In the genomic region with DNA sequence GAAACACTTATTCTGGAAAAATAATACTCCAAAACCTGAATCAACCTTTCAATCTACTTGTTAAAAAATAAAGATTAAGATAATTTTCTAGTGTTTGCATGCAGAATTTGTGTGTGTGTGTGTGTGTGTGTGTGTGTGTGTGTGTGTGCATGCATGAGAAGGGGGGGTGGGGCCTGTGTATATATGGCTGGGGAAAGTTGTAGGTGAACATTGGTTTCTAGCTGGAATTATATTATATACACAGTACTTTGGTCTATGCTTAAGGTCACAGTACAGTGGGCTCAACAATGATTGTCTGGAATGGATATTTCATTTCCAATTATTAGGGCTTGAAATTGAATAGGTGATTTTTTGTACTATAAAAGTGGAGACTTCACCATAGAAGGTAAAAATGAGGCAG, we compare ENCODE assay signal across 23 mouse cellular contexts.
"Had no signal": no experiment of that assay in that cellular context is flagged by ENCODE, and none has a peak within 500 bp of the region (broad histone marks: within the 10 kb centered on the region; RNA-seq: fewer than 3 reads in every experiment).

No protein-coding gene starts in this region.

- DNase-seq: gastrocnemius, postnatal 14 days; gastrocnemius, postnatal 36 days; heart, adult 11 months; heart, adult 2 months; heart, postnatal 14 days; heart, postnatal 36 days; kidney, adult 18-20 months; kidney, adult 8-10 months; kidney, postnatal 10 days; kidney, postnatal 25 days; kidney, postnatal 4 days; liver had no signal

- H3K4me3 ChIP-seq: heart, adult 2 months; heart, embryonic 13.5 days; heart, embryonic 15.5 days; hindbrain, embryonic 13.5 days; hindbrain, embryonic 15.5 days; layer of hippocampus, adult 2 months; left cerebral cortex, adult 2 months; limb, embryonic 10.5 days; limb, embryonic 12.5 days had no signal

- ATAC-seq: hindbrain, postnatal 0 days had no signal

- H3K4me1 ChIP-seq: heart, embryonic 13.5 days; heart, embryonic 15.5 days; hindbrain, embryonic 13.5 days; hindbrain, embryonic 15.5 days; limb, embryonic 10.5 days; limb, embryonic 12.5 days had no signal

- H3K4me2 ChIP-seq: heart, embryonic 11.5 days; heart, embryonic 13.5 days; heart, embryonic 15.5 days; hindbrain, embryonic 13.5 days; hindbrain, embryonic 15.5 days; limb, embryonic 12.5 days; liver, embryonic 11.5 days had no signal

- H3K9me3 ChIP-seq: heart, embryonic 13.5 days; heart, embryonic 15.5 days; hindbrain, embryonic 13.5 days; hindbrain, embryonic 15.5 days; limb, embryonic 10.5 days; limb, embryonic 12.5 days had no signal

- H3K9ac ChIP-seq: heart, embryonic 13.5 days; heart, embryonic 15.5 days; hindbrain, embryonic 13.5 days; hindbrain, embryonic 15.5 days; limb, embryonic 12.5 days had no signal

- H3K27me3 ChIP-seq: heart, embryonic 13.5 days; heart, embryonic 15.5 days; hindbrain, embryonic 13.5 days; hindbrain, embryonic 15.5 days; limb, embryonic 12.5 days had no signal

- H3K27ac ChIP-seq: heart, adult 2 months; heart, embryonic 13.5 days; heart, embryonic 15.5 days; hindbrain, embryonic 13.5 days; hindbrain, embryonic 15.5 days; hindbrain, postnatal 0 days; layer of hippocampus, adult 2 months; left cerebral cortex, adult 2 months; limb, embryonic 10.5 days; limb, embryonic 12.5 days had no signal

- H3K36me3 ChIP-seq: heart, embryonic 13.5 days; heart, embryonic 15.5 days; hindbrain, embryonic 13.5 days; hindbrain, embryonic 15.5 days; limb, embryonic 10.5 days; limb, embryonic 12.5 days had no signal
